Mouse (Mus musculus) urinary bladder, postnatal 25 days (tissue): ENCODE measurements around the gene Etfrf1.

ENCODE experiments used
- DNase-seq: peaks from one replicate; pipeline ENCODE4 v3.0.0; 2022; ENCODE audit warnings: low spot score

Etfrf1 gene

GRCm38 (mm10) chr6:145226296-145226695 is 15.4 kb downstream of the Etfrf1 start:
- DNase-seq = no peak

- DNase-seq = no peak
These were observed 23.5 kb downstream of the Etfrf1 start for GRCm38 (mm10) chr6:145234391-145234790.

GRCm38 (mm10) chr6:145235367-145235766 is 24.4 kb downstream of the Etfrf1 start:
- no peak for DNase-seq

GRCm38 (mm10) chr6:145237148-145237547 is 26.2 kb downstream of the Etfrf1 start:
- DNase-seq = no peak

GRCm38 (mm10) chr6:145240285-145240684 is 29.4 kb downstream of the Etfrf1 start:
- no peak for DNase-seq

GRCm38 (mm10) chr6:145242521-145242920 is 31.6 kb downstream of the Etfrf1 start:
- DNase-seq = no peak

- DNase-seq = no peak
These were observed 35.9 kb downstream of the Etfrf1 start for GRCm38 (mm10) chr6:145246841-145247240.

- no peak for DNase-seq
These were observed 37.0 kb downstream of the Etfrf1 start for GRCm38 (mm10) chr6:145247886-145248285.

- DNase-seq = peak; percentile 54
These were observed 38.6 kb downstream of the Etfrf1 start for GRCm38 (mm10) chr6:145249291-145250184.

GRCm38 (mm10) chr6:145250185-145250791 is 39.4 kb downstream of the Etfrf1 start, which contains the start of gene Kras:
Gene Kras (minus strand): TSS chr6:145250239.
- peak; percentile 94 for DNase-seq

- no peak for DNase-seq
These were observed 39.9 kb downstream of the Etfrf1 start for GRCm38 (mm10) chr6:145250820-145251219.

- DNase-seq = no peak
These were observed 45.2 kb downstream of the Etfrf1 start for GRCm38 (mm10) chr6:145255952-145256700.

- no peak for DNase-seq
These were observed 45.8 kb downstream of the Etfrf1 start for GRCm38 (mm10) chr6:145256701-145257073.

GRCm38 (mm10) chr6:145262314-145262713 is 51.4 kb downstream of the Etfrf1 start:
- no peak for DNase-seq
